Mouse (Mus musculus) cerebral cortex, adult 2 months (tissue): Measurements from ENCODE around the gene Sidt2.

Experiments
- WGBS: fragments of 180-500 bp; shearing (Covaris S2); methylation state at CpG from one replicate; pipeline ENCODE4 v1.1.7; 2018; 5-methylcytosine and 5-hydroxymethylcytosine counted together

Sidt2 gene

DNA sequence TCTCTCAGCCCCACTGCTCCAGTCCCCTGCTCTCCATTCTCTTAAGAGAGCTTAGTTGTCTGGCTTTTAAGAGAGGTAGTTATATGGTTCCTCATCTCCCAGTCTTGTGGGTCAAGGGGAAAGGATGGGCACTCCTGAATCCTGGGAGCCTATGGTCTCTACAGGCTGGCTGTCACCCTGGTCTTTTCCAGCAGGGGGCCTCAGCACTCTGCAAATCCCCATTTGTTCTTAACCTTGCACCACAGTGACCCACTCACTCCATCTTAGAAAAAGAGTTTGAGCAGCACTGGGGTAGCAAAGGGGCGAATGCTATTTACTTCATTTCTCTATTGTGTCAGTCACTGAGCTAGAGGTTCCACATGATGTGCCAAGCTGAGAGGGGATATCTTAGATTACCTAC is 43.4 kb downstream of the Sidt2 start:
- 63% methylated on average over 1 of the region's 1 CpGs for WGBS

DNA sequence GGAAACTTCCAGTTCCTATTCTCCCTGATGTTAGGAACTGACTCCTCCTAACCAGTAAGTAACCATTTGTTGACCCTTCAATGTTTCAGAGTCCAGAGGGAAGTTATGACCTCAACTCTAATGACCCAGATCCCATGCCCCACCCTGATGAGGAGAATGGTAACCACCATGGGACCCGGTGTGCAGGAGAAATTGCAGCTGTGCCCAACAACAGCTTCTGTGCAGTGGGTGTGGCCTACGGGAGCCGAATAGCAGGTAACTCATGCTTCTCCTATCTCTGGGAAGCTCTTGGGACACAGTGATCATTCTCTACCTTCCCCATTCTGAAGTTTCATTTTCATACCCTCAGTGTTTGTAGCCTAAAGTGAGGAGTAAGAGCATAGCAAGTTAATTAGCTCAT is 44.1 kb downstream of the Sidt2 start:
- 87% methylated on average over 3 of the region's 3 CpGs for WGBS

- under 1% methylated on average over 19 of the region's 19 CpGs for WGBS
Observed at GRCm38 (mm10) chr9:45907078-45907428, 48.0 kb downstream of the Sidt2 start.

GRCm38 (mm10) chr9:45906355-45907077 is 48.5 kb downstream of the Sidt2 start, which contains the start of the genes Pcsk7 and Rnf214:
TSS of gene Pcsk7 (plus strand) at chr9:45906497.
TSS of gene Rnf214 (minus strand) at chr9:45906911.
- under 1% methylated on average over 71 of the region's 80 CpGs for WGBS

- WGBS = under 1% methylated on average over 15 of the region's 27 CpGs
Observed at GRCm38 (mm10) chr9:45905811-45906237, 49.2 kb downstream of the Sidt2 start.

- WGBS = 30% methylated on average over 4 of the region's 4 CpGs
Observed at GRCm38 (mm10) chr9:45905196-45905595, 49.9 kb downstream of the Sidt2 start.
